Mouse (Mus musculus) stomach, embryonic 16.5 days (tissue): ENCODE measurements around the gene Gpr153. TPM values are rescaled to one million over a fixed set of nuclear protein-coding genes. Genes with fewer than 3 reads are reported as not detected.

Source experiments
- ATAC-seq: fragments of 200-750 bp; cut with Nextera tagmentation; 2 replicates; pipeline ENCODE4 v1.8.0; 2017; ENCODE audit warnings: moderate number of reproducible peaks, moderate TSS enrichment; ENCODE audit not compliant: insufficient read depth, low FRiP score
- H3K27ac ChIP-seq: fragments of 300-500 bp; sonication (generic); 2 replicates; pipeline ENCODE4 v1.5.1; 2014; ENCODE audit warnings: low read length
- H3K27me3 ChIP-seq: fragments of 300-500 bp; sonication (generic); 2 replicates; pipeline ENCODE4 v1.6.1; 2014; ENCODE audit warnings: low read length, control low read depth, mixed read lengths; ENCODE audit not compliant: control insufficient read depth, insufficient read depth
- H3K36me3 ChIP-seq: fragments of 300-500 bp; sonication (generic); 2 replicates; pipeline ENCODE4 v1.6.1; 2014; ENCODE audit warnings: low read length; ENCODE audit not compliant: control insufficient read depth, insufficient read depth
- H3K4me1 ChIP-seq: fragments of 300-500 bp; sonication (generic); 2 replicates; pipeline ENCODE4 v1.6.1; 2014; ENCODE audit warnings: low read length, control low read depth, mixed read lengths; ENCODE audit not compliant: control insufficient read depth, insufficient read depth
- H3K4me2 ChIP-seq: fragments of 300-500 bp; sonication (generic); 2 replicates; pipeline ENCODE4 v1.6.1; 2014; ENCODE audit warnings: low read depth, low read length, mixed read lengths
- H3K4me3 ChIP-seq: fragments of 300-500 bp; sonication (generic); replicated peaks from 2 replicates; pipeline ENCODE4 v1.5.1; 2014; ENCODE audit warnings: mild to moderate bottlenecking, low read length
- H3K9ac ChIP-seq: fragments of 300-500 bp; sonication (generic); 2 replicates; pipeline ENCODE4 v1.6.1; 2014; ENCODE audit warnings: low read length
- H3K9me3 ChIP-seq: fragments of 300-500 bp; sonication (generic); replicated peaks from 2 replicates; pipeline ENCODE4 v1.6.1; 2016; ENCODE audit warnings: low read length, control low read depth; ENCODE audit not compliant: control insufficient read depth
- WGBS: fragments of 180-500 bp; shearing (Covaris S2); extraction: QIAGEN DNeasy Blood & Tissue Kit; methylation state at CpG from one replicate; pipeline ENCODE4 v1.1.7; 2014; 5-methylcytosine and 5-hydroxymethylcytosine counted together
- polyA plus RNA-seq: library from polyadenylated mRNA; unstranded; fragments of >200 nt; fragmentation: Nextera tagmentation; extraction: Ambion mirVana; gene quantifications from 2 replicates; pipeline ENCODE4 v1.2.1, GENCODE M21; 2015

Gene Gpr153
- polyA plus RNA-seq, 1 experiment from 2014 or later: 6.0 TPM

- Histone ChIP-seq H3K4me3 (no peak overlapping the region), H3K4me2 (0 out of 2 replicates have a peak overlapping the region, but pooled peaks have one; percentile 41)
These were observed 17.0 kb downstream of the Gpr153 start for GRCm38 (mm10) chr4:152290991-152291390.

GRCm38 (mm10) chr4:152291562-152291961 is 17.5 kb downstream of the Gpr153 start, which contains the start of gene Hes3:
Hes3 (minus strand) TSS chr4:152291662.
- Histone ChIP-seq H3K4me1 (peaks cover 22% of the 10 kb centered on the region; the same call in 1 of the 2 replicates), H3K4me3 (peak within 1 kb of the TSS; percentile 25), H3K27me3 (peaks cover 57% of the 10 kb centered on the region), H3K27ac (no peak within 1 kb of the TSS), H3K36me3 (no peaks in the 10 kb centered on the region), H3K9me3 (no peaks in the 10 kb centered on the region), H3K9ac (no peak within 1 kb of the TSS), H3K4me2 (peak within 1 kb of the TSS; percentile 41)
- no peak for ATAC-seq
- WGBS: 32% methylated on average over 6 of the region's 6 CpGs

More at GRCm38 (mm10) chr4:152290991-152291390, 17.0 kb downstream of the Gpr153 start:
- Histone ChIP-seq H3K27me3 (peaks cover 63% of the 10 kb centered on the region), H3K4me1 (peaks cover 28% of the 10 kb centered on the region; the same call in 1 of the 2 replicates), H3K9ac (no peak overlapping the region), H3K36me3 (no peaks in the 10 kb centered on the region), H3K9me3 (no peaks in the 10 kb centered on the region), H3K27ac (no peak overlapping the region)
- WGBS: 31% methylated on average over 11 of the region's 11 CpGs
- ATAC-seq: no peak

GRCm38 (mm10) chr4:152292102-152292765 is 18.2 kb downstream of the Gpr153 start:
- Histone ChIP-seq H3K9me3 (no peaks in the 10 kb centered on the region), H3K4me1 (peaks cover 22% of the 10 kb centered on the region; the same call in 1 of the 2 replicates), H3K4me2 (no peak overlapping the region), H3K27ac (no peak overlapping the region), H3K36me3 (no peaks in the 10 kb centered on the region), H3K27me3 (peaks cover 51% of the 10 kb centered on the region), H3K9ac (no peak overlapping the region), H3K4me3 (no peak overlapping the region)
- 15% methylated on average over 12 of the region's 12 CpGs for WGBS
- no peak for ATAC-seq

GRCm38 (mm10) chr4:152294188-152294929 is 20.3 kb downstream of the Gpr153 start:
- Histone ChIP-seq H3K36me3 (no peaks in the 10 kb centered on the region), H3K9ac (no peak overlapping the region), H3K4me3 (no peak overlapping the region), H3K4me1 (peaks cover 35% of the 10 kb centered on the region), H3K27ac (no peak overlapping the region), H3K4me2 (no peak overlapping the region), H3K9me3 (no peaks in the 10 kb centered on the region), H3K27me3 (peaks cover 36% of the 10 kb centered on the region)
- no peak for ATAC-seq
- 51% methylated on average over 10 of the region's 10 CpGs for WGBS

- Histone ChIP-seq H3K27me3 (peaks cover 22% of the 10 kb centered on the region), H3K9ac (no peak overlapping the region), H3K27ac (peak overlapping the region; percentile 31; the same call in 1 of the 2 replicates), H3K4me2 (no peak overlapping the region), H3K4me1 (peaks cover 25% of the 10 kb centered on the region), H3K9me3 (no peaks in the 10 kb centered on the region), H3K36me3 (no peaks in the 10 kb centered on the region), H3K4me3 (no peak overlapping the region)
- 38% methylated on average over 4 of the region's 4 CpGs for WGBS
- ATAC-seq: no peak
These were observed 21.9 kb downstream of the Gpr153 start for GRCm38 (mm10) chr4:152295916-152296315.

- H3K4me3 ChIP-seq: peak overlapping the region; percentile 94
- H3K27ac ChIP-seq: peak overlapping the region; percentile 78
- H3K9me3 ChIP-seq: no peaks in the 10 kb centered on the region
- peaks cover 17% of the 10 kb centered on the region for H3K27me3 ChIP-seq
- WGBS: 10% methylated on average over 8 of the region's 8 CpGs
- no peaks in the 10 kb centered on the region for H3K36me3 ChIP-seq
- H3K4me1 ChIP-seq: peaks cover 25% of the 10 kb centered on the region
- peak overlapping the region; percentile 59 for H3K4me2 ChIP-seq
- no peak for ATAC-seq
- peak overlapping the region; percentile 73 for H3K9ac ChIP-seq
These were observed 22.3 kb downstream of the Gpr153 start for GRCm38 (mm10) chr4:152296371-152296770.

GRCm38 (mm10) chr4:152296874-152297861 is 23.1 kb downstream of the Gpr153 start, which contains the start of gene Icmt:
Icmt (plus strand) TSS chr4:152297227.
- WGBS: under 1% methylated on average over 118 of the region's 119 CpGs
- ATAC-seq: peak; percentile 97
- peaks cover 9% of the 10 kb centered on the region for H3K27me3 ChIP-seq
- H3K4me3 ChIP-seq: peak within 1 kb of the TSS; percentile 94
- H3K36me3 ChIP-seq: no peaks in the 10 kb centered on the region
- H3K9ac ChIP-seq: peak within 1 kb of the TSS; percentile 97
- H3K4me2 ChIP-seq: peak within 1 kb of the TSS; percentile 94
- peaks cover 24% of the 10 kb centered on the region for H3K4me1 ChIP-seq
- H3K9me3 ChIP-seq: no peaks in the 10 kb centered on the region
- peak within 1 kb of the TSS; percentile 78 for H3K27ac ChIP-seq

- H3K9me3 ChIP-seq: no peaks in the 10 kb centered on the region
- no peak overlapping the region for H3K27ac ChIP-seq
- WGBS: 83% methylated on average over 14 of the region's 14 CpGs
- H3K4me2 ChIP-seq: 0 out of 2 replicates have a peak overlapping the region, but pooled peaks have one; percentile 94
- peak overlapping the region; percentile 20; the same call in 1 of the 2 replicates for H3K9ac ChIP-seq
- no peak overlapping the region for H3K4me3 ChIP-seq
- 0 out of 2 replicates have a peak, but pooled peaks cover 3% of the 10 kb centered on the region for H3K36me3 ChIP-seq
- no peak for ATAC-seq
- peaks cover 17% of the 10 kb centered on the region for H3K4me1 ChIP-seq
- no peaks in the 10 kb centered on the region for H3K27me3 ChIP-seq
These were observed 24.8 kb downstream of the Gpr153 start for GRCm38 (mm10) chr4:152298836-152299235.
